Mouse (Mus musculus) brain, embryonic 14.5 days (tissue): Measurements from ENCODE around the gene Nectin4.
A peak's percentile ranks its signal among the peaks of the same experiment; 100 is the strongest.

Experiments used
- CTCF ChIP-seq: fragments of 200-500 bp; IDR thresholded peaks from 2 replicates; pipeline ENCODE4 v1.5.1; 2012; ENCODE audit warnings: inconsistent platforms, mild to moderate bottlenecking, moderate library complexity, borderline replicate concordance; ENCODE audit not compliant: insufficient read depth, insufficient read length; ENCODE audit errors: extremely low read depth
- POLR2A ChIP-seq: fragments of 200-500 bp; IDR thresholded peaks from 2 replicates; pipeline ENCODE4 v1.6.1; 2012; ENCODE audit warnings: mild to moderate bottlenecking, inconsistent platforms, borderline replicate concordance; ENCODE audit not compliant: poor library complexity, insufficient read depth, insufficient read length, severe bottlenecking; ENCODE audit errors: extremely low read depth

- TF ChIP-seq CTCF (peak; percentile 58; the same call in 1 of the 2 replicates), POLR2A (no peak)
Observed at GRCm38 (mm10) chr1:171358421-171358820, 11.5 kb upstream of the Nectin4 start.
